Mouse (Mus musculus) splenic B cell, adult 2 months (primary cell): Measurements from ENCODE around the gene Hcn1.

Experiments used
- DNase-seq: peaks from one replicate; pipeline ENCODE4 v3.0.0-alpha.2; 2011; ENCODE audit warnings: low read depth, low spot score
- H3K27me3 ChIP-seq: 2 replicates; pipeline ENCODE4 v1.6.1; 2012; ENCODE audit warnings: mild to moderate bottlenecking, low read length, moderate library complexity, mixed read lengths; ENCODE audit not compliant: control insufficient read depth, poor library complexity, insufficient read depth, severe bottlenecking
- H3K36me3 ChIP-seq: 2 replicates; pipeline ENCODE4 v1.6.1; 2012; ENCODE audit warnings: mild to moderate bottlenecking, low read length, moderate library complexity, mixed read lengths; ENCODE audit not compliant: control insufficient read depth, poor library complexity, insufficient read depth, severe bottlenecking

Hcn1 gene

DNA sequence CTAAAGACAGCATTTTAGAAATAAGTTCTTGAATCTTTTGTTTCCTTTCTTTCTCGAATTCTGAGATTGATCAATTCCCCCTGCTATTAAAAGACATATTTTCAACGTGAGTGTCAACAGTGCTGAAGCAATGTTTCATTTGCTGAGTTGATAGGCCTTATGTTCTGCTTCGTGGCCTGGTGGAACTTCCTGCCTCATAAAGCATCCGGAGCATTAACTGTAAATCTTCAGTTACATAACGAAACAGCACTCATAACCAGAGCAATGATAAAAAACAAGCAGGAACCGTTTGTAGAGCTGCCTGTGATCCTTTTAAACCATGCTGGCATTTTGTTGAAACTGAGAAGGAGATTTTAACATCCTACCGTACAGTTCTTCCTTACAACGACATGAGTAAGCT is 275.7 kb downstream of the Hcn1 start:
- no peaks in the 10 kb centered on the region for H3K36me3 ChIP-seq
- H3K27me3 ChIP-seq, result no peaks in the 10 kb centered on the region
- peak; percentile 3 for DNase-seq

DNA sequence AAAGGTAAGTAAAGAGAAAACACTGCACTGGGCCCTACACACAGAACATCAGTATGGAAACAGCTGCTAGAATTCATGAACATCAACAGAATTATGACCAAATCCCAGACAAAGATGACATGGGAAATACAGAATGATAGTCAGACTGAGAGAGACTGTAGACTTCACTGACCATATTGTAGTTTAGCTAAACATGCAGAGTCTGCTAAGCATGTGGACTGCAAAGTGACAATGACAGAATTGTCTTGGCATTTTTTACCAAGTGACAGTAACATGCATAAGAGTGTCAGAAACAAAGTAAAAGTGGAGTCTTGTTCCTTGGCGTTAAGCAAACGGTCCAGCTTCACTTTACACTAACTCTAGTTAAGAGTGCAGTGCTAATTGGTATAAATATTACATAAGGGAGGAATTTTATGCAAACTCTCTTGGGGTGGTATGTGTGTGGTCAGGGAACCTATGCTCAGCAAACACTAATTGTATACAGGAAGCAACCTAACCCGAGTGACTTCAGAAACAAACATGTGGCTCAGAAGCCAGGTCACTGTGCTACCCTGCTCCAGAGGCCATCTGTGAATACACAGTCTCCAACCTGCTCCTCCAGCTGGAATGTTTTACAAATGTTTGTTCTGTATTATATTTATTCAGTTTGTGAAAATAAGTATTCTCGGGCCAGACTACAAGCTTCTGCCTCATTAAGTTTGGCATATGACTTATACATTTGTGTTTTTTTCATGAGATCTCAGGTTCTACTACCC is 278.5 kb downstream of the Hcn1 start:
- Histone ChIP-seq H3K27me3 (no peaks in the 10 kb centered on the region), H3K36me3 (no peaks in the 10 kb centered on the region)
- DNase-seq, result no peak

DNA sequence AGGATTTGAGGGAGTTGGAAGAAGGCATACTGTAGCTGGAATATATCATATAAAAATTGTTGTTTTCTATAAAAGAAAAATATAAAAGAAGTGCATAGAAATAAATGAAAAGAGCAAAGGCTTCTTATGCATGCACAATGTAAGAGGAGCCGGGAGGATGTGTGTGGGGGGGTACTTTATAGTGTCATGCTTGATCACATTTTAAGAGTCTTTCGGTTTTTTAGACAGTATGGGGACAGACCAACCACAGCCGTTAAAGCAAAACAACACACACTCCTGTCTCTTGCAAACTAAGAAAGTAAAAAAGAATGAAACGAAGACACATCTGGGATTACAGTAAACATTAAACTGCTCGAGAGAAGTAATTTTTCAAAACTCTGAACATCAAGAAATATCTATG is 290.0 kb downstream of the Hcn1 start:
- DNase-seq, result no peak
- Histone ChIP-seq H3K36me3 (no peaks in the 10 kb centered on the region), H3K27me3 (no peaks in the 10 kb centered on the region)

DNA sequence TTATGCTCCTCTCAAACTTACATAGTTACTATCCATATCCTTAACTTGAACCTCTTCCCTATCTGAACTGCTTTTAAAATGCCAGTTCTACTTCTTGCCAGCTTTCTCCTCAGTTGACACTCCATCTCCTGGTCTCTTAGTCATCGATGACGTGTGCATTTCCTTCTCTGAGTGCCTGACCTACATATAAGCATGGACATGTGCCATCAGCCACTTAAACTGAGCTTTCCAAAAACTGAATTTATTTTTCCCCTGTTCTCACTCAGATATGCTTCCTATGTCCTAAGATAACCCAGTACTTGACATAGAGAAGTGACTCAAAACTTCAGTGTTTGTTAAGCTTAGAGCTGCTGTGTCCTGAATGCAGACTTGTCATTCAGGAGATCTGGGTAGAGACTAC is 295.9 kb downstream of the Hcn1 start:
- no peak for DNase-seq
- no peaks in the 10 kb centered on the region for H3K27me3 ChIP-seq
- no peaks in the 10 kb centered on the region for H3K36me3 ChIP-seq

DNA sequence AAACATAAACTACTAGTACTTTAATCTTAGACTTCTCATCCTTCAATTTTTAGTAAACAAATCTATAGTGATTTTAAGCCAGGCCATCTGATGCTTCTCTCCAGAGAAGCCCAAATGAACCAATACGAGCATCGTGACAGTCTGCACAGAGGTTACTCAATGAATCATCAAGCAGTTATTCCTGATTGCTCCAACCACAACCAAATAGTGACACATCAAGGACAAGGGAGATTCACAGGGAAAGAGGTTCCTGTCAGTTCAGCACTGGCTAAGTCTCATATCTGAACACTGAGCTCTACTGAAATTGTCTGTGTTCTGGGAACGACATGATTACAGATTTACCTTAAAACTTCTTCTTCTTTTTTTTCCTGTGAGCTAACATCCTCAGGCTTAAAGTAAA is 305.7 kb downstream of the Hcn1 start:
- Histone ChIP-seq H3K27me3 (no peaks in the 10 kb centered on the region), H3K36me3 (no peaks in the 10 kb centered on the region)
- DNase-seq, result no peak

DNA sequence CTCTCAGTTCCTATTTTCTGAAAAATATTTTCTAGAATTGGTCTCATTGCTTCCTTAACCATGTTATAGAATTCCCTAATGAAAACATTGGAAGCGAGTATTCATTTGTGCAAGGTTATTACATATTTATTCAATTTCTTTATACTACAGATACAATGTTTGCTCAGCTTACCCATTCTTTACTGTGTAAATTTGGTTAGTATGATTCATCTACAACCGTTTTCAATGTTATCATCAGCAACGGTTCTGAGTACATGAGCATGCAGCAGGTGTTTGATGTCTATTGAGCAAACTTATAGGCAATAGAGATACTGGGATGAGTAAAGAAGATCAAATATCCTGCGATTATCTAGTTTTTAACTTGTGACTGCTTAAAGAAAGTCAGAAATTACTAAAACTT is 327.6 kb downstream of the Hcn1 start:
- Histone ChIP-seq H3K27me3 (no peaks in the 10 kb centered on the region), H3K36me3 (no peaks in the 10 kb centered on the region)
- DNase-seq, result no peak

DNA sequence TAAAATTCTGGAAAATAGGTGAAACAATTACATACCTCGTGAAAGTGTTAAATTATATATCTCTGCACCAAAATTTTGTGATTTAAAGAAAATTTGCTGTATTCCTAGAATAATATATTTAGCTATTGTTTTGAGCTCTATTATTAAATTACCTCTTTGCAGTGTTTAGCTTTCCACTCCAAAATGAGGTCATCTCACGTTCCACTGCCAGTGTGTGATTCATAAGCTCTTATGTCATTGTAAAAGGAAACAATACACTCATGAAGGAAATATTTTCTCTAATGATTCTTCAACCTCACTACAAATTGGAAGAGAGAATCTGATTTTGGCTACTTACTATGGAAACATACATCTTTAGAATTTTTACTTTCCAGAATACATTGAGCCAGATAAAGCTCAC is 329.6 kb downstream of the Hcn1 start:
- no peak for DNase-seq
- no peaks in the 10 kb centered on the region for H3K27me3 ChIP-seq
- no peaks in the 10 kb centered on the region for H3K36me3 ChIP-seq

DNA sequence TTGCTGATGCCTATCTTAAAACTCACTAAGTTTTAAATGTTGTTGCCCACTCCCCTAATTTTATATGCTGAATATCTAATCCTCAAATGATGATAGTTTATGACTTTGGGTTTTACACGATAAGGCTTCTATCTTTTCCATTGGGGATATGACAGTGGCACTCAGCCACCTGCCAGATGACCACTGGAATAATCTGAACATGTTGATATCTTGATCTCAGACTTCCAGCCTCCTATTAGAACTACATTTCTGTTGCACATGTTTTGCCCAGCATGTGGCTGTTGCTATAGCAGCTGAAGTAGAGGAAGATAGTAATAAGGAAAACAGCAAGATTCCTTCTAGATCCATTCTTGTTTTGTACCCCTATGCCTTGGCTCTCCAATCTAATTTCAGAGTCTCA is 336.6 kb downstream of the Hcn1 start:
- no peak for DNase-seq
- no peaks in the 10 kb centered on the region for H3K36me3 ChIP-seq

DNA sequence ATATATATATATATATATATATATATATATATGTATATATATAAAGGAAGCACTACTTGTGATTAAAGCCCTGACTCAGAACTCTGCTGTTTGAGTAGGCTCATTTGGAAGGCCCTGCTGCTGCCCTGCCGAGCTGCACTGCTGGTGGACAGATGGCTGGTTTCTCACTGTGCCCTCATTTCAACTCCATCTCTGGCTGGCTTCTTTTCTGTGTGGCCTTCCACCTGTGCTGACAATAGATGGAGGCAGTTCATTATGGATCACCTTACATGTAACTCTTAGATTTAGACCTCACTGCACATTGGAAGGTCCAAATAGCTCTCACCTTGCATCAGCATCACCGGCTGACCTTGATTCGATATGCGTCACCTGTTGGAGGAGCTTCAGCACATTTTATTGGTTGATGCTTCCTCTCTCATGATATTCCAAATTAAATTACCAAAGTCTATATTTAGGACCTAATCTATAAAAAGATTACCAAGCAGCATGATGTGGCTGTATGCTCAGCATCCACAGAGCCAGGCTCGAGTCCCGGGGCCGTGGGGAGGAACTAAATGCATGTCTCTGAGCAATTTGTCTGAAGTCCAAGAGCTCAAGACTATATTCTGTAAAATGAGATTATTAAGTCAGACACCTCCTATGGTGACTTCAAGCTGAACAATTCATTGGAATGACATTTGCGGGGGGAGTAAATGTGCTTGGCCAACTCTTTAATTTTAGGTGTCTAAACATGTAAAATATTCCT is 338.6 kb downstream of the Hcn1 start:
- Histone ChIP-seq H3K27me3 (no peaks in the 10 kb centered on the region), H3K36me3 (no peaks in the 10 kb centered on the region)
- DNase-seq, result no peak

More for the DNA sequence above, 336.6 kb downstream of the Hcn1 start:
- no peaks in the 10 kb centered on the region for H3K27me3 ChIP-seq

DNA sequence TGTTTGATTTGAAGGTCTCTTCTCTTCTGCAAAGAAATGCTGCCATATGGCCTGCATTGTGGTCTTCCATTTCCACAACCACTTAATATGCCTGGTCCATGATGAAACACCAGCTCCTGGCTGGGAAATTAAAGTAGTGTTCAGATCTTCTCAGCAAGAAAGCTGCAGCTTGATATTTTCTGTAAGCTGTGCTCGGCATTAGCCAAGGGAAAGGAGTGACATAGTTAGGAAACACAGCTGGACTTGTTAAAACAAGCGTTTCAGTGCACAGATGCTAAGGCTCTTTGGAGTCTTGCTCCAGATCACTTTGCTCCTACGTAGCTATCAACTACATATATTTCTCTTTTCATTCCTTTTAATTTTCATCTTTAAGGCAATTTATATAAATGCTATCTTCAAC is 344.7 kb downstream of the Hcn1 start:
- no peaks in the 10 kb centered on the region for H3K36me3 ChIP-seq
- H3K27me3 ChIP-seq, result no peaks in the 10 kb centered on the region
- no peak for DNase-seq

DNA sequence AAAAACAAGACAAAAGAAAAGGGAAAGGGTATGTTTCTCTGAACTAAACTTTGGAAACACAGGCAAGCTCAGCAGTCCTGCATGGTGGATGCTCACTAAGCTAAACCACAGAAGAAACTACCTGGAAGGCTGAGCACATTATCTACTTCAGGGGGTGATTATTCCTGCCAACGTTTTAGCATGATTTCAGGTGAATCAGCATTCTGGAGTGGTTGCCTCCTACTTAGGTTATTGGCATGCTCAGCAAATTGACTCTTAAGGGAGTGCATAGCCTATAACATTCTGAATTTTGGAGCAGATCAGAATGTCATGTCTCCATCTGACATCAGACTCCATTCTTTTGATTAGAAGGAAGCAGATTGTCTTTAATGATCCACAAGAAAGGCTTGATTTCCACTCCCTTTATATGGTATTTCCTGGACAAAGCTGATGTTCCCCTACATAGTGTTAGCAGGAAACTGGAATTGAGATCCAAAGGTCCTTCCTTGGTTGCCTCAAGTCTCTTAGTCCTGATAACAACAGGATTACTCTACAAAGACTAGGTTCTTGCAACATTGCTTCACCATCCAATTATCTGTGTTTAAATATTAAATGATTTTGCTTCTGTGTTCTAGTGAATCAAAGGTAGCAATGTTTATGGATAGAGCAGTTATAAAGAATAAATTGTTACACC is 345.7 kb downstream of the Hcn1 start:
- DNase-seq, result no peak
- Histone ChIP-seq H3K36me3 (no peaks in the 10 kb centered on the region), H3K27me3 (no peaks in the 10 kb centered on the region)

DNA sequence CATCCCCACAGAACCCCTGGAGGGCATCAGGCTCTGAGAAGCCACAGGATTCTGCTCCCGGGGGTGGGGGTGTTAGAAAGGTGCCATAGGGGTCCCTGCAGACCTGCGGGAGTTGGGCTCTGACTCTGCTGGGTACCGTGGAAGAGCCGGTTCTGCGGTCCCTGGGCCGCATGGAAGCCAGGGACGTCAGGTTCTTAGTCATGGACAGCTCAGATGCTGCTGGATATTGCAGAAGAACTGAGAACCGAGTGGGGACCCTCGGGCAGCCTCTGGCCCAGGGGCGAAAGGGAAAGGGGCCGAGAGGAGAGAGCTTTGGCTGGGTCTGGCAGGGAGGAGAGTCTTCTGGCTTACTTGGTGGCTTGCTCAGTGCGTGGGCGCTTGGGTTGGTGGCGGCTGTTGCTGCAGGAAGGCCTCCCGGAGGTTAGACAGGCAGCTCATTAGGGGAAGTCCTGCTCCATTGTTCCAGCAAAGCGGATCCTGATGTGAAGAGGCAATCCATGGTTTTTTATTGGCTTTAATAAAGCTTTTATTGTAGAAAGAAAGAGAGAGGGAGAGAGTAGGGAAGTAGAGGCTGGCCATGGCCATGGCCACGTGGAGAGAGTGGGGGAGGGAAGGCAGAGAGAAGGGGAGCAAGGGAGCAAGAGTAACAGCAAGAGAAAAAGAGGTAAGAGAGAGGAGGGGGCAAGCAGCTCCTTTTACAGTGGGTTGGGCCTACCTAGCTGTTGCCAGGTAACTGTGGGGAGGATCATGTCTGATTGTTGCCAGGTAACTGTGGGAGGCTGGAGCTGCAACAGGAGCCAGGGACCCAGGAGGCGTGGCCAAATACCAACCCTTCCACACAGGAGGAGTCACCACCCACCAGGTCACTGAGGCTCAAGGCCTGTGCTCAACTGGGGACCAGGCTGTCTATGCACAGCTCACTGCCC is 356.6 kb downstream of the Hcn1 start:
- H3K27me3 ChIP-seq, result no peaks in the 10 kb centered on the region
- DNase-seq, result no peak
- no peaks in the 10 kb centered on the region for H3K36me3 ChIP-seq

DNA sequence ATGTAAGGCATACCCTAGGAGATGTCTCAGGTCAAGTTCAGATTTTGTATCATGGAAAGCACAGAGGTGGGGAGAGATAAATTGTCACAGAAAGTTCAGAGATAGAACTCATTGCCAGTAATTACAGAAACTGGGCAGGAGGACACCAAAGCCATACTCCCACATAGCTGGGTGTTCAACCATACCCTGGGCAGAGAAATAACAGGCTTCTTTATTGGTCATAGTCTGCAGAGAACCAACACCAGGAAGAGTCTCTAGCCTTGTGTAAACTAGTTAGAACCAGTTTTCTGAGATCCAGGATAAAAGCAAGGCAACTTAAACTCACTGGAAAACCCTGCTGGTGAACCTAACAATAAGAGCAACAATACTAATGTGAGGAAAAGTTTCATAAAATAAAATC is 362.5 kb downstream of the Hcn1 start:
- no peaks in the 10 kb centered on the region for H3K36me3 ChIP-seq
- DNase-seq, result no peak

DNA sequence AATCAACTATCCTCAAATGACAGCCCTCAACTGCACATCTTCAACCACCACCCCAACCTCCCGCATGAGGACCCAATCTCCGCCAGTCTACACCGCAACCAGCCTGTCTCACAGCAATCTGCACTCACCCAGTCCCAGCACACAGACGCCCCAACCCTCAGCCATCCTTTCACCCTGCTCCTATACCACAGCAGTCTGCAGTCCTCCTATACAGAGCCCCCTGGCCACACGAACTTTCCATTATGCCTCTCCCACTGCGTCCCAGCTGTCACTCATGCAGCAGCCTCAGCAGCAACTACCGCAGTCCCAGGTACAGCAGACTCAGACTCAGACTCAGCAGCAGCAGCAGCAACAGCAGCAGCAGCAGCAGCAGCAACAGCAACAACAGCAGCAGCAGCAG is 373.3 kb downstream of the Hcn1 start:
- DNase-seq, result no peak
- no peaks in the 10 kb centered on the region for H3K36me3 ChIP-seq
- no peaks in the 10 kb centered on the region for H3K27me3 ChIP-seq

More for the DNA sequence above, 362.5 kb downstream of the Hcn1 start:
- no peaks in the 10 kb centered on the region for H3K27me3 ChIP-seq
